Comparison of ENCODE assay signal across 16 mouse cellular contexts in genomic region chr5:117099742-117100141, GRCm38 (mm10). TPM values are rescaled to one million over a fixed set of nuclear protein-coding genes. Genes with fewer than 3 reads are reported as not detected.
DNase-seq lines count a peak whose midpoint lies in the region; TF ChIP-seq lines count a peak whose summit lies in the region.
"Had no signal": no experiment of that assay in that cellular context is flagged by ENCODE, and none has a peak within 500 bp of the region (broad histone marks: within the 10 kb centered on the region; RNA-seq: fewer than 3 reads in every experiment).

No protein-coding gene starts in this region.

- H3K4me3 ChIP-seq in layer of hippocampus, adult 2 months, result no peak overlapping the region
- no peak overlapping the region for H3K4me3 ChIP-seq in thymus, adult 2 months (ENCODE audit: control insufficient read depth, insufficient read depth, low read length)
- H3K4me3 ChIP-seq: hindbrain, embryonic 12.5 days; limb, embryonic 15.5 days; myocyte had no signal

- 94% methylated on average over 11 of the region's 11 CpGs for WGBS in thymus, adult 2 months

- peaks cover 31% of the 10 kb centered on the region for H3K36me3 ChIP-seq in thymus, adult 2 months (ENCODE audit: control insufficient read depth, insufficient read depth, low read length)

- no peaks in the 10 kb centered on the region for H3K4me1 ChIP-seq in thymus, adult 2 months (replicated peaks; ENCODE audit: control insufficient read depth, insufficient read depth, low read length)
- H3K4me1 ChIP-seq: hindbrain, embryonic 12.5 days; limb, embryonic 15.5 days had no signal

- no peak overlapping the region for H3K27ac ChIP-seq in layer of hippocampus, adult 2 months
- no peak overlapping the region for H3K27ac ChIP-seq in thymus, adult 2 months (ENCODE audit: control insufficient read depth, insufficient read depth, low read length)
- H3K27ac ChIP-seq: hindbrain, embryonic 12.5 days; limb, embryonic 15.5 days had no signal

- TF ChIP-seq CTCF in layer of hippocampus, adult 2 months (conservative IDR thresholded peaks at IDR 0.05), result peak; percentile 79
- TF ChIP-seq CTCF in thymus, adult 2 months (IDR thresholded peaks at IDR 0.05; ENCODE audit: borderline replicate concordance, control insufficient read depth, extremely low read depth, insufficient read depth, low read length, poor library complexity), result 0 out of 2 replicates have a peak, but pooled peaks have one; percentile 20

- H3K27me3 ChIP-seq in thymus, adult 2 months (ENCODE audit: control insufficient read depth, insufficient read depth, low read length), result no peaks in the 10 kb centered on the region
- H3K27me3 ChIP-seq: hindbrain, embryonic 12.5 days; limb, embryonic 15.5 days had no signal

- DNase-seq in cerebellum, adult 9-11 months, result peak; percentile 21
- DNase-seq in cerebellum, postnatal 14 days, result no peak
- peak in 1 of 2 experiments; percentile 43 for DNase-seq in layer of hippocampus, adult 2 months (ENCODE audit: low spot score in 2 of 2)
- no peak for DNase-seq in layer of hippocampus, adult 11-12 months (ENCODE audit: low spot score)
- DNase-seq in thymus, adult 2 months, result no peak
- DNase-seq in thymus, postnatal 4 days, result no peak
- no peak for DNase-seq in adrenal gland, postnatal 10 days
- no peak for DNase-seq in kidney, postnatal 14 days
- DNase-seq: adrenal gland, adult 8-10 months; cerebellum, postnatal 36 days; heart, adult 11 months; lung, postnatal 14 days; right cerebral cortex, adult 18-20 months had no signal

- no peak for TF ChIP-seq POLR2A in thymus, adult 2 months (IDR thresholded peaks at IDR 0.05; ENCODE audit: control insufficient read depth, extremely low read depth, insufficient read depth, low read length, poor library complexity)

RNA-seq across cellular contexts. Expression of gene Suds3, which starts 16.2 kb away (rescaled TPM):
- 100 to 1,000 TPM; 112 to 130 TPM for total RNA-seq in layer of hippocampus, adult 2 months (2021)
- 108 and 113 TPM in 2 replicates for polyA plus RNA-seq in thymus, adult 2 months (2012; rRNA removed)
- total RNA-seq in adrenal gland, postnatal 10 days (2021), result 100 to 1,000 TPM; 100 to 109 TPM

RNA-seq across cellular contexts. Expression of gene Taok3, which starts 20.2 kb away (rescaled TPM):
- total RNA-seq in layer of hippocampus, adult 2 months (2021), result 10 to 100 TPM; 57.0 to 60.8 TPM
- 43.5 and 50.8 TPM in 2 replicates for polyA plus RNA-seq in thymus, adult 2 months (2012; rRNA removed)
- 10 to 100 TPM; 26.0 to 29.3 TPM for total RNA-seq in adrenal gland, postnatal 10 days (2021)
